Mouse (Mus musculus) heart, embryonic 10.5 days (tissue): Measurements from ENCODE around the gene Sorcs2. TPM values are rescaled to one million over a fixed set of nuclear protein-coding genes. Genes with fewer than 3 reads are reported as not detected.
A peak's percentile ranks its signal among the peaks of the same experiment; 100 is the strongest.

Experiments
- DNase-seq: peaks from one replicate; pipeline ENCODE4 v3.0.0-alpha.2; 2017; ENCODE audit warnings: low spot score
- H3K27ac ChIP-seq: fragments of 300-500 bp; sonication (generic); 2 replicates; pipeline ENCODE4 v1.5.1; 2016; ENCODE audit warnings: mild to moderate bottlenecking
- H3K27me3 ChIP-seq: fragments of 300-500 bp; sonication (generic); 2 replicates; pipeline ENCODE4 v1.6.1; 2016; ENCODE audit warnings: mild to moderate bottlenecking; ENCODE audit not compliant: poor library complexity, insufficient read depth, severe bottlenecking
- H3K36me3 ChIP-seq: fragments of 300-500 bp; sonication (generic); 2 replicates; pipeline ENCODE4 v1.6.1; 2016; ENCODE audit warnings: mild to moderate bottlenecking, moderate library complexity
- H3K4me1 ChIP-seq: fragments of 300-500 bp; sonication (generic); 2 replicates; pipeline ENCODE4 v1.6.1; 2016; ENCODE audit warnings: mild to moderate bottlenecking
- H3K4me3 ChIP-seq: fragments of 300-500 bp; sonication (generic); 2 replicates; pipeline ENCODE4 v1.5.1; 2016; ENCODE audit warnings: mild to moderate bottlenecking, moderate library complexity
- H3K9me3 ChIP-seq: fragments of 300-500 bp; sonication (generic); 2 replicates; pipeline ENCODE4 v1.6.1; 2016; ENCODE audit warnings: mild to moderate bottlenecking, moderate library complexity
- WGBS: fragments of 180-500 bp; shearing (Covaris S2); methylation state at CpG from one replicate; pipeline ENCODE4 v1.1.7; 2016; 5-methylcytosine and 5-hydroxymethylcytosine counted together
- polyA plus RNA-seq: library from polyadenylated mRNA; unstranded; fragments of >200 nt; fragmentation: Nextera tagmentation; extraction: Ambion mirVana; gene quantifications from 2 replicates; pipeline ENCODE4 v1.2.1, GENCODE M21; 2016

The Sorcs2 gene
- polyA plus RNA-seq, 1 experiment from 2014 or later, result 6.9 TPM

DNA sequence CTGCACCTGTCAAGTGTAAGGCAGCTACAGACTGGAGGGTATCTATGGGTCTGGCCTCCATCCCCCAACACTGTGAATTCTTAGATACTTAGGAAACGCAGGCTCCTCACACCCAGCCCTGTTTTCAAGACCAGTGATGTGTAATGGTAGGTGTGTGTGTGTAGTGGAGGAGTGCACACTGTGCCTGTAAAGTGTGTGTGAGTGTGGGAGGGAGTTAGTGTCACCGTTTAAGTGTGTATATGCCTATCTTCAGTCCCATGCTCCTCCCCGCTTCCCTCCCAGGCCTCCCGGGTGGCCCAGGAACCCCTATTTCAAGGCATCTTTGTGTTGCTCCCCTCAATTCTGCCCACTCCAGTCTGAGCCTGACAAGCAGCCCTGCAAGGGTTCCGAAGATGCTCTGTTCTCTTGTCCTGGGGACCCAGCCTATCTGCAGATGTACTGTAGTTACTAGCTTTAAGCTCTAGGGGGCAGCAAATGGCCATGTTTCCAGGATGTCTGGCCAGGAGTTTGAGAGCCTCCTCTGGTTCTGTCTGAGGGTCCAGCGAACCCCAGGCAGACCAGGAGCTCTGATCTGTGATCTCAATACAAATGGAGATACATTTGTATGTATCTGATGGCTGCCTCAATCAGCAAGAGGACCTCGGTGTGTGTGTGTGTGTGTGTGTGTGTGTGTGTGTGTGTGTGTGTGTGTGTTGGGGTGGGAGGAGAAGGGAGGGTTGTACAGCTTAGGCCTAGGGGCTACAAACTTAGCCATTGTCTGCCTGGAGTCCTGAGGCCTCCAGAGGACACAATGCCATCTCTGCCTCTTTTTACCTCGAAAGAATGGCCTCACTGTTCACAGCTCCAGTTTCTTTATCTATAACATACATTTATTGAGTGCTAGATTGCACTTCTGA lies 364.2 kb downstream of the Sorcs2 start:
- Histone ChIP-seq H3K9me3 (no peaks in the 10 kb centered on the region), H3K27ac (no peak overlapping the region), H3K27me3 (peaks cover 15% of the 10 kb centered on the region; the same call in 1 of the 2 replicates), H3K36me3 (peaks cover 8% of the 10 kb centered on the region), H3K4me3 (no peak overlapping the region), H3K4me1 (no peaks in the 10 kb centered on the region)
- 39% methylated on average over 8 of the region's 8 CpGs for WGBS
- DNase-seq, result no peak

DNA sequence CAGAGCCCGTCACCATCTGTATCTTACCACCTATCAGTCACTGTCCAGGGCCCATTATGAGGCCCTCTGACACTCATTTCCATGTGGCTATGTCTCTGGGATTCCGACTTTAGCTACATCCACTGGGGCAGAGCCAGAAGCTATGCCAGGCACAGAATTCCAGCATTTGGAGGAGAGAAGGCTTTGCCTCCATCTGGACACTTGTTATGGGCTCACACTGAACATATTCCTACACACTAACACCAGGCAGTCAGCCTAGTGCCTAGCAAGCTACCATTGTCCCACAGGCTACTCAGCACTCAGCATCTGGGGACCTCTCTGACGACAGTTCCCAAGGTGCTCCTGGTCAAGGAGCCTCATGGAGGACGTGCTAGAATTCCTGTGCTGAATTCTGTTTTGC lies 372.9 kb downstream of the Sorcs2 start:
- Histone ChIP-seq H3K4me1 (peaks cover 29% of the 10 kb centered on the region), H3K4me3 (no peak overlapping the region), H3K36me3 (no peaks in the 10 kb centered on the region; the same call in 1 of the 2 replicates), H3K27me3 (peaks cover 7% of the 10 kb centered on the region; the same call in 1 of the 2 replicates), H3K9me3 (no peaks in the 10 kb centered on the region), H3K27ac (no peak overlapping the region)
- 69% methylated on average over 4 of the region's 4 CpGs for WGBS
- DNase-seq, result no peak

DNA sequence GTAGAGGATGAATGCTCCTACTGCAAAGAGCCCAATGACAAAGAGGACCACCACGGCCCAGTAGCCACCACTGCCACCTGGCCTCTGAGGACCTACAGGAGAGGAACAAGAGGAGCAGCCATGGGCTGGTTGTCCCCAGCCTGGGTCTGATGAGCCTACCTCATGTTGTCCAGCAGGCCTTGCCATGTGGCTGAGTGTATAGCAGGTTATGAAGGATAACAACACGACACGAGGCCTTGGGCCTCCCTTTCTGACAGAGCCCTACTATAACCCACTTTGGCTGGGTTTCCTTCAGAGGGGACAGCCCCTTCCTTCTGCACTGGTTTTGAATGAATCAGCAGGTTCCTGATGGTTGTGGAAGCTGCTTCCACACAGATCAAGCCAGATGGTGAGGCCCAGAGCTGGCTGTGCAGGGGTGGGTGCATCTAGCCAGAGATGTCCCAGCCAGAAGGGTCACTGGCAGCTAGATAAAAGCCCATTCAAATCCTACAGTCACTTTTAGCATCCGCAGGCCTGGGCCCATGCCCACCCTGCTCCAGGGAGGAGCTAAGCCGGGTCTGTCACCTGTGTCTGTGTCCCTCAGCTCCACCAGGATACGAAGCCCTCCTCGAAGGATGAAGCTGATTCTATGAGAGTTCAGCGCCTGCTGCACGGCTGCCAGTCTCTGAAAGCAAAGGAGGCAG lies 373.8 kb downstream of the Sorcs2 start:
- Histone ChIP-seq H3K9me3 (no peaks in the 10 kb centered on the region), H3K27ac (no peak overlapping the region), H3K4me3 (no peak overlapping the region), H3K27me3 (no peaks in the 10 kb centered on the region), H3K36me3 (0 out of 2 replicates have a peak, but pooled peaks cover 3% of the 10 kb centered on the region), H3K4me1 (peaks cover 37% of the 10 kb centered on the region)
- 86% methylated on average over 9 of the region's 9 CpGs for WGBS
- DNase-seq, result no peak

DNA sequence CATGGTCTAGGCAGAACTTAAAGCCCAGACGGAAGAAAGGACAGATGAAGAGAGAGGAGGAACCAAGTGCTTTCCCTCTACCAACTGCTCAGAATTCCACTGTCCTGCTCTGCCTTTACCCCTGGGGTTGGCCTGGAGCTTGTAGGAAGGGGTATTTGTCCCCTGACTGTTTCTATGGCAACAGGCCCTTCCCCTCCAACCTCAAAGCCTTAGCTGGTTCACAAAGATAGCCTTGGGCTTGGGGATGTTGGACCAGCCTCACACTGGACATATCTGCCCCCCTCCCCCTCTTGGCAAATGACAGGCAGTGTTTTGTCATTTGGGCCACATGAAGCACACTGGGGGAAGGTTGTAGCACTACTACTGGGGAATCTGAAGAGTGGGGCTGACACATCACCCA lies 375.6 kb downstream of the Sorcs2 start:
- Histone ChIP-seq H3K4me3 (no peak overlapping the region), H3K27ac (no peak overlapping the region), H3K4me1 (peaks cover 33% of the 10 kb centered on the region), H3K36me3 (peaks cover 11% of the 10 kb centered on the region; the same call in 1 of the 2 replicates), H3K9me3 (no peaks in the 10 kb centered on the region), H3K27me3 (no peaks in the 10 kb centered on the region)
- 77% methylated on average over 1 of the region's 1 CpGs for WGBS
- no peak for DNase-seq

DNA sequence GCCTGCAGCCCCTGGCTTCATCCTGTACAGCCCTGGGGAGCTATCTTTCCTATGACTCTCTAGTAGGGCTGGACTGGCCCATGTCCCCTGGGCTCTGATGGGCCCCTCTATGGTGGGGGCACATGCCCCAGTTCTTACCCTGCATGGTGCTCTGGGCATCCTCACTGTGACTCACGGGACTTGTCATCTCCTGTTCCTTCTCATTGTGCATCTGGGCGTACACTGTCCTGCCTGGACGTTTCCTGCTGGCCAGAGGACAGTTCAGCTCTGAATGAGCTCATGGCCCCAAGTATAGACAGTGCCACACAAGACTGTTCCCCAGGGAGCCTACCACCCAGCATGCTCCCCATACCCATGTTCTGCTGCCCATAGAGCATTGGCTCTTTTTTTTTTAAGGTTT lies 376.8 kb downstream of the Sorcs2 start:
- no peak overlapping the region for H3K27ac ChIP-seq
- H3K27me3 ChIP-seq, result no peaks in the 10 kb centered on the region
- H3K4me3 ChIP-seq, result no peak overlapping the region
- peaks cover 23% of the 10 kb centered on the region for H3K4me1 ChIP-seq
- WGBS, result 81% methylated on average over 3 of the region's 3 CpGs
- H3K36me3 ChIP-seq, result peaks cover 11% of the 10 kb centered on the region; the same call in 1 of the 2 replicates
- no peak for DNase-seq
- no peaks in the 10 kb centered on the region for H3K9me3 ChIP-seq

DNA sequence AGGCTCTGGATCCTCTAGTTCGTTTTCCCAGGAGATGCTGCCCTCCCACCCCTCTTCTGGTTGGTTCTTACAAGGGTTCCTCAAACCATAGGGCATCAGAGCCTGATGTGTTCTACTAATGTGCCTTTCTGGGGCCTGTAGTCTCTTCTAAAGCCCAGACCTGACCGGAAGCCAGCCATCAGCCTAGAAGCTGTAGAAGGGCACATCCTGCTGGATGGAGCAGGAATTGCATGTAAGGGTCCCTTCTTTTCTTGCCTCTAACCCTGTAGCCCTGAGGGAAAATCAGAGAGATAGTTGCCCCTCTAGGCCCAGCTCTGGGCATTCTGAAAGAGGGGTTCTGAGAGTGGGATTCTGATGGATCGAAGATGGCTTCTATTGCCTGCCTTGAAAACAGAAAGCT lies 379.6 kb downstream of the Sorcs2 start:
- no peak for DNase-seq
- Histone ChIP-seq H3K4me3 (no peak overlapping the region), H3K27me3 (no peaks in the 10 kb centered on the region), H3K4me1 (peaks cover 20% of the 10 kb centered on the region), H3K27ac (no peak overlapping the region), H3K9me3 (no peaks in the 10 kb centered on the region), H3K36me3 (peaks cover 11% of the 10 kb centered on the region; the same call in 1 of the 2 replicates)
- 72% methylated on average over 3 of the region's 3 CpGs for WGBS

DNA sequence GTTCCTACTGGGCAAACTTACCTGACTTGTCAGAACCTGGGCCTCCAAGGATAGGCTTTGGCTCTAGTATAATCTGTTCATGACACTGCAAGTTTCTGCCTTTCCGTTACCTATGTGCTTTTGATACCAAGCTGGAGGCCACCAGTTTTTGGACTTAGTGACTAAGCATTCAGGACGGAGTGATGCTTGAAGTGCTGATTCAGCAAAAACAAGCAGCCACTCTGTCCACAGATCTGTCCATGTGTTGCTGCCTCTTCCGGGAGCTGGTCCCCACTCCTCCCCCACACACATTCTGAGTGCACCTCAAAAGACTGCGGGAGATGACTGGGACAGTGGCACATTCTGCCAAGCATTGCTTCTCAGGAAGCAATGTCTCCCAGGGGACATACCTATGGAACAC lies 388.5 kb downstream of the Sorcs2 start:
- DNase-seq, result no peak
- Histone ChIP-seq H3K36me3 (peaks cover 2% of the 10 kb centered on the region; the same call in 1 of the 2 replicates), H3K27ac (peak overlapping the region; percentile 6; the same call in 1 of the 2 replicates), H3K9me3 (no peaks in the 10 kb centered on the region), H3K4me1 (peaks cover 7% of the 10 kb centered on the region; the same call in 1 of the 2 replicates), H3K27me3 (no peaks in the 10 kb centered on the region), H3K4me3 (no peak overlapping the region)
- 82% methylated on average over 4 of the region's 4 CpGs for WGBS

DNA sequence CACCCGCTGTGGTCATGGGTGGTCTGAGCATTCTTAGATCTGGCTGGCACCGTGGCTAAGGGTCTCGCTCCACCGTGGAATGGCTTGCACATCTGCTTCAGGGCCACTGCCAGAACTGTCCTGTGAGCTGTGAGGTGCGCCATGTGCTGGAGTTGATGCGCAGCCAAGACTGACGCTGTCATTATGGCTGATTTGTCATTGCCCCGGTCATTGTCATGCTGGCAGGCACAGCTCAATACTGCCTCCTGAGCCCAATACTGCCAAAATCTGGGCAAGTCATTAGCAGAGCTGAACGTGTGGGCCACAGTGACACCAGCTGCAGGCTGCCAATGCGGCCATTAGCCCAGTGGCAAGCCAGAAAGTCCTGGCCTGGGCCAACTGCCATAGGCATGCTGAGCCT lies 390.3 kb downstream of the Sorcs2 start:
- H3K4me1 ChIP-seq, result peaks cover 7% of the 10 kb centered on the region; the same call in 1 of the 2 replicates
- peaks cover 8% of the 10 kb centered on the region; the same call in 1 of the 2 replicates for H3K36me3 ChIP-seq
- no peak overlapping the region for H3K27ac ChIP-seq
- WGBS, result 91% methylated on average over 10 of the region's 10 CpGs
- no peak overlapping the region for H3K4me3 ChIP-seq
- DNase-seq, result no peak
- no peaks in the 10 kb centered on the region for H3K9me3 ChIP-seq
- no peaks in the 10 kb centered on the region for H3K27me3 ChIP-seq

DNA sequence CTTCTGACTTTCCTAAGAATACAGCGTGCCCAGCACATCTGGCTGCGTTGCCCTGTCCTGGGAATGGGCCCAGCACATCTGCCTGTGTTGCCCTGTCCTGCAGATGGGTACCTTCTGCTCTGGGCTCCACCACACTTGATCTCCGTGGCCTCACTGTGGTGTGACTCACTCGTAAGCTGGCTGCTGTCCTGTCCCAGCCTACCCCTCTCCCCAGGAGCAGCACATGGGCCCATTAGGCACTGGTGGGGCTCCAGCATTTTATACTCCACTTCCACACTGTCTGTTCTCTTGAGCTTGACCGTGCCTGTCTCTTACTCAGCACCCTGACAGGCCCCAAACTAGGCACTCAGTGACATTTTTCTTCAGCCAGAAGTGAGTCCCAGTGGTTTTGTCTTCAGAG lies 391.4 kb downstream of the Sorcs2 start:
- Histone ChIP-seq H3K27me3 (no peaks in the 10 kb centered on the region), H3K4me3 (no peak overlapping the region), H3K4me1 (peaks cover 7% of the 10 kb centered on the region; the same call in 1 of the 2 replicates), H3K9me3 (no peaks in the 10 kb centered on the region), H3K36me3 (peaks cover 18% of the 10 kb centered on the region), H3K27ac (no peak overlapping the region)
- no peak for DNase-seq
- 72% methylated on average over 5 of the region's 5 CpGs for WGBS

DNA sequence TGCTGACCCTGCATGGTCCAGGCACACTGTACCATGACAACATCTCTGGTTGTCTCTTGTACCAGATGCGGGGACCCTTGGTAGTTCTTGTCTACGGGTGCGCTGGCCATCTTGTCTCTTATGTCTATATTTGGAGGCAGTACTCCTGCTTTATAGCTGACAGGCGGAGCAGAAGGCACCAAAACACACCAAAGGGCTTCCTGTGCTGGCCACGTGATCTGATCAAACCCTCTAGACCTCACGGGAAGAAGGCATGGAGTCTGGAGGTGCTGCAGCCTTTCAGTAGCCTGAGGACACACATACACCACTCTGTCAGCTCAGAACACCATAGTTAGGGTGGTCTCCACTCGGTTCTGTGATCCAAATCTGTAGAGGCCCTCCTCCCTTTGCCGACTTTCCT lies 391.8 kb downstream of the Sorcs2 start:
- Histone ChIP-seq H3K27ac (no peak overlapping the region), H3K9me3 (no peaks in the 10 kb centered on the region)
- WGBS, result 66% methylated on average over 8 of the region's 8 CpGs

DNA sequence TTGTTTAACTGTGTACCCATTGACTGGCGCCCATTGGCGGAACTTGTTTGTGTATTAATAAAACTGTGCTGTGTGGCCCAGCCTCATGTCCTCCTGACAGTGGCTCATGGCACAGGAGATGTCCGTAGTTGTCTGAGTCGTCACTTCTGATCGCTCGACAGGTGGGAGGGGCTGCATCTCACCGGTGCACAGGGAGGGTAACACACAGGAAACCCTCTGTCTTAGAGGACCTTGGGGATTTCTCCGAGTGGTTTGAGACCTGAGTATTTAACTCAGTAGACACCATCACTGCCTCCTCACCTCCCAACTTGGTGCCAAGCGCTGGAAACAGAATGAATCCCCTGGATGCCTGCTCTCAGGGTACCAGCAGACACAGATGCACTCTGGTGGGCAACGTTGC lies 394.1 kb downstream of the Sorcs2 start:
- Histone ChIP-seq H3K9me3 (no peaks in the 10 kb centered on the region), H3K27ac (no peak overlapping the region), H3K4me3 (no peak overlapping the region), H3K27me3 (no peaks in the 10 kb centered on the region), H3K4me1 (no peaks in the 10 kb centered on the region), H3K36me3 (peaks cover 45% of the 10 kb centered on the region)
- WGBS, result 75% methylated on average over 10 of the region's 10 CpGs
- DNase-seq, result no peak

More for the DNA sequence above, 391.8 kb downstream of the Sorcs2 start:
- H3K4me1 ChIP-seq, result peaks cover 7% of the 10 kb centered on the region; the same call in 1 of the 2 replicates
- no peak for DNase-seq
- H3K27me3 ChIP-seq, result no peaks in the 10 kb centered on the region
- no peak overlapping the region for H3K4me3 ChIP-seq
- peaks cover 23% of the 10 kb centered on the region for H3K36me3 ChIP-seq

DNA sequence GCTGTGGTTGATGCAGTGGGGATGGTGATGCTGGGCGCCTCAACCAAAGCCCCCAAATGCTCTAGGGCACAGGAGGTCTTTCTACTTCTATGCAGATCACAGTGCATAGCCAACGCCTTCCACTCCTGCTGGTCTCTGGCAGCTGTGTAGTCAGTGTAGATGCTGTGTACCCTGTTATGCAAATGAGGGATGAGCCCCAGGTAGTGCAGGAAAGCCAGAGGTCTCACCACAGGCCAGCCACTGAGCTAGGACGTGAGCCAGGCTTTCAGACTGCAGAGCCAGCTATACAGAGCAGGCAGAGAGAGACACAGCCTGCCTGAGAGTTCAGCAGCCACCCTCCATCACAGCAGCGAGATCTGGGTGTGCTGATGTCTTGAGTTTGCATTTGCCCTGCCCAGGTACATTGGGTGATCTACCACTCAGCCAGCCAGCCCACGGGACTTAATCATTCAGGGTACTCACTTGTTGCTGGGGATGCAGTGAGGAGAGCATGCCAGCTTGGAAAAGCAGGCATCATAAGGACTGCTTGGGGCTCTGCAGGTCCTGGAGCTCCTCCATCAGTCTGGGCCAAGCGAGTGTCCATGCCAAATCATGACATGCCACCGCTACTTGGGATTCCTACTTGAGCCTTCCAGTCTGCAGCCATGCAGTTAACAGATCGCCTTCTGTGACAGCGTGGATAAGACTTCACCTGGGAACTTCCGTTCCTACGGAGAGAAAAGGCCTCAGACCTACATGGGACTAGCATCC lies 407.8 kb downstream of the Sorcs2 start:
- no peak for DNase-seq
- H3K36me3 ChIP-seq, result peaks cover 90% of the 10 kb centered on the region

More for the DNA sequence above, 407.8 kb downstream of the Sorcs2 start:
- H3K4me3 ChIP-seq, result no peak overlapping the region
- H3K27ac ChIP-seq, result no peak overlapping the region
- 82% methylated on average over 11 of the region's 11 CpGs for WGBS
- no peaks in the 10 kb centered on the region for H3K9me3 ChIP-seq
- H3K27me3 ChIP-seq, result no peaks in the 10 kb centered on the region
- H3K4me1 ChIP-seq, result peaks cover 17% of the 10 kb centered on the region; the same call in 1 of the 2 replicates
